Mouse (Mus musculus): ENCODE data around the gene Gstt1. TPM values are rescaled to one million over a fixed set of nuclear protein-coding genes. Genes with fewer than 3 reads are reported as not detected.

Gene Gstt1
- polyA plus RNA-seq, 1 experiment from 2014 or later = 7.7 TPM

GRCm38 (mm10) chr10:75743369-75743768 lies 55.0 kb downstream of the Gstt1 start:
- no peak overlapping the region for H3K27ac ChIP-seq
- no peak overlapping the region for H3K9ac ChIP-seq
- no peaks in the 10 kb centered on the region for H3K9me3 ChIP-seq
- 92% methylated on average over 12 of the region's 12 CpGs for WGBS
- H3K4me2 ChIP-seq = no peak overlapping the region
- peaks cover 87% of the 10 kb centered on the region for H3K36me3 ChIP-seq
- H3K27me3 ChIP-seq = no peaks in the 10 kb centered on the region
- H3K4me3 ChIP-seq = no peak overlapping the region
- H3K4me1 ChIP-seq (replicated peaks) = peaks cover 4% of the 10 kb centered on the region; the same call in 1 of the 2 replicates
- no peak; the same call in 1 of the 2 replicates for ATAC-seq (ENCODE audit: low FRiP score)

- H3K27ac ChIP-seq = no peak overlapping the region
- H3K4me2 ChIP-seq = no peak overlapping the region
- no peaks in the 10 kb centered on the region for H3K27me3 ChIP-seq
- H3K9me3 ChIP-seq = no peaks in the 10 kb centered on the region
- no peak overlapping the region for H3K9ac ChIP-seq
- WGBS = 96% methylated on average over 3 of the region's 3 CpGs
- peaks cover 4% of the 10 kb centered on the region; the same call in 1 of the 2 replicates for H3K4me1 ChIP-seq (replicated peaks)
- H3K4me3 ChIP-seq = no peak overlapping the region
- ATAC-seq (ENCODE audit: low FRiP score) = no peak
- H3K36me3 ChIP-seq = peaks cover 85% of the 10 kb centered on the region
These were observed 57.5 kb downstream of the Gstt1 start for GRCm38 (mm10) chr10:75740866-75741265.

Other genes with a start within 250 kb of the Gstt1 start
- gene Lrrc75b, start 238.3 kb downstream of the Gstt1 start, polyA plus RNA-seq (2015; fragmentation: Nextera tagmentation; extraction: Ambion mirVana) = 24.8 and 27.3 TPM in 2 replicates
- 1.2 and 1.8 TPM in 2 replicates for gene Ggt1, start 237.0 kb downstream of the Gstt1 start, polyA plus RNA-seq (2015; fragmentation: Nextera tagmentation; extraction: Ambion mirVana)
- 1.9 TPM in 2 replicates for gene Ggt5, start 209.2 kb downstream of the Gstt1 start, polyA plus RNA-seq (2015; fragmentation: Nextera tagmentation; extraction: Ambion mirVana)
- 3.8 and 4.0 TPM in 2 replicates for gene Susd2, start 154.6 kb downstream of the Gstt1 start, polyA plus RNA-seq (2015; fragmentation: Nextera tagmentation; extraction: Ambion mirVana)
- 39.5 and 45.7 TPM in 2 replicates for gene Cabin1, start 34.2 kb downstream of the Gstt1 start, polyA plus RNA-seq (2015; fragmentation: Nextera tagmentation; extraction: Ambion mirVana)
- gene Ddt, start 25.2 kb downstream of the Gstt1 start, polyA plus RNA-seq (2015; fragmentation: Nextera tagmentation; extraction: Ambion mirVana) = 86.6 and 96.6 TPM in 2 replicates
- not detected in 2 replicates for gene Gm20441, start 17.6 kb downstream of the Gstt1 start, polyA plus RNA-seq (2015; fragmentation: Nextera tagmentation; extraction: Ambion mirVana)
- 0.91 and 1.1 TPM in 2 replicates for gene Gstt3, start 17.2 kb downstream of the Gstt1 start, polyA plus RNA-seq (2015; fragmentation: Nextera tagmentation; extraction: Ambion mirVana)
- gene Gstt4, start 24.0 kb upstream of the Gstt1 start, polyA plus RNA-seq (2015; fragmentation: Nextera tagmentation; extraction: Ambion mirVana) = not detected in 2 replicates
- gene Gstt2, start 38.8 kb upstream of the Gstt1 start, polyA plus RNA-seq (2015; fragmentation: Nextera tagmentation; extraction: Ambion mirVana) = 6.9 and 7.1 TPM in 2 replicates
- gene Mif, start 61.7 kb upstream of the Gstt1 start, polyA plus RNA-seq (2015; fragmentation: Nextera tagmentation; extraction: Ambion mirVana) = 1,531 and 1,576 TPM in 2 replicates
- gene Derl3, start 94.8 kb upstream of the Gstt1 start, polyA plus RNA-seq (2015; fragmentation: Nextera tagmentation; extraction: Ambion mirVana) = 1.7 and 1.8 TPM in 2 replicates
- gene Smarcb1, start 123.0 kb upstream of the Gstt1 start, polyA plus RNA-seq (2015; fragmentation: Nextera tagmentation; extraction: Ambion mirVana) = 302 and 313 TPM in 2 replicates
- gene Chchd10, start 134.5 kb upstream of the Gstt1 start, polyA plus RNA-seq (2015; fragmentation: Nextera tagmentation; extraction: Ambion mirVana) = 37.0 and 37.8 TPM in 2 replicates
- 26.8 and 34.9 TPM in 2 replicates for gene Mmp11, start 137.9 kb upstream of the Gstt1 start, polyA plus RNA-seq (2015; fragmentation: Nextera tagmentation; extraction: Ambion mirVana)
- gene Gm867, start 142.1 kb upstream of the Gstt1 start, polyA plus RNA-seq (2015; fragmentation: Nextera tagmentation; extraction: Ambion mirVana) = 1.7 and 2.3 TPM in 2 replicates
- 0.57 and 1.2 TPM in 2 replicates for gene Vpreb3, start 144.5 kb upstream of the Gstt1 start, polyA plus RNA-seq (2015; fragmentation: Nextera tagmentation; extraction: Ambion mirVana)
- not detected in 2 replicates for gene Gm5134, start 155.9 kb upstream of the Gstt1 start, polyA plus RNA-seq (2015; fragmentation: Nextera tagmentation; extraction: Ambion mirVana)
- 12.0 and 12.5 TPM in 2 replicates for gene Zfp280b, start 234.1 kb upstream of the Gstt1 start, polyA plus RNA-seq (2015; fragmentation: Nextera tagmentation; extraction: Ambion mirVana)

All from hindbrain, embryonic 13.5 days (tissue).